In genomic region chr2:112460557-112460956, GRCm38 (mm10) we compare ENCODE assay signal across 22 mouse cellular contexts. TPM values are rescaled to one million over a fixed set of nuclear protein-coding genes. Genes with fewer than 3 reads are reported as not detected.
"Had no signal": no experiment of that assay in that cellular context is flagged by ENCODE, and none has a peak within 500 bp of the region (broad histone marks: within the 10 kb centered on the region; RNA-seq: fewer than 3 reads in every experiment).

No protein-coding gene starts in this region.

- H3K9ac ChIP-seq: limb, embryonic 13.5 days; lung, embryonic 14.5 days; midbrain, embryonic 12.5 days; neural tube, embryonic 15.5 days had no signal

- DNase-seq: kidney, adult 11 months; kidney, adult 9 months; kidney, postnatal 14 days; layer of hippocampus, adult 9-11 months; layer of hippocampus, postnatal 36 days; left cerebral cortex, postnatal 4 days; lung, embryonic 14.5 days; lung, postnatal 14 days; right cerebral cortex, adult 18-20 months; right cerebral cortex, postnatal 25 days; thymus, adult 18-20 months; thymus, postnatal 14 days had no signal

- H3K27ac ChIP-seq: limb, embryonic 13.5 days; midbrain, embryonic 12.5 days; neural tube, embryonic 15.5 days had no signal

- H3K4me3 ChIP-seq: limb, embryonic 13.5 days; midbrain, embryonic 12.5 days; myocyte; neural tube, embryonic 15.5 days had no signal

- H3K27me3 ChIP-seq: limb, embryonic 13.5 days; midbrain, embryonic 12.5 days; neural tube, embryonic 15.5 days had no signal

- H3K4me2 ChIP-seq: limb, embryonic 13.5 days; liver, embryonic 11.5 days; lung, embryonic 14.5 days; midbrain, embryonic 12.5 days; neural tube, embryonic 15.5 days had no signal

- H3K9me3 ChIP-seq: limb, embryonic 13.5 days; midbrain, embryonic 12.5 days; neural tube, embryonic 15.5 days had no signal

RNA-seq across cellular contexts. Expression of gene Chrm5, which starts 20.0 kb away (rescaled TPM):
- total RNA-seq: megakaryocyte-erythroid progenitor cell, adult 5-6 weeks had no signal
- polyA plus RNA-seq: large intestine, adult 2 months; limb, embryonic 13.5 days; liver, embryonic 11.5 days; liver, embryonic 16.5 days; lung, embryonic 14.5 days; myocyte; neural tube, embryonic 11.5 days; small intestine, adult 2 months had no signal
